Mouse (Mus musculus) MEL (cell line): ENCODE measurements around the gene Igf2bp2.

Experiments
- EP300 ChIP-seq, 2 experiments: IDR thresholded peaks; 2 replicates each; pipeline ENCODE4 v1.6.1; 2011; ENCODE audit warnings: improper control_type of control experiment in 2 of 2, low read length in 2 of 2, low read depth in 1 of 2, mild to moderate bottlenecking in 1 of 2
- NRF1 ChIP-seq: IDR thresholded peaks from 2 replicates; pipeline ENCODE4 v1.6.1; 2014; ENCODE audit warnings: low read depth, mild to moderate bottlenecking, inconsistent platforms, low read length, improper control_type of control experiment, moderate library complexity; ENCODE audit not compliant: poor library complexity, insufficient read depth, severe bottlenecking

DNA sequence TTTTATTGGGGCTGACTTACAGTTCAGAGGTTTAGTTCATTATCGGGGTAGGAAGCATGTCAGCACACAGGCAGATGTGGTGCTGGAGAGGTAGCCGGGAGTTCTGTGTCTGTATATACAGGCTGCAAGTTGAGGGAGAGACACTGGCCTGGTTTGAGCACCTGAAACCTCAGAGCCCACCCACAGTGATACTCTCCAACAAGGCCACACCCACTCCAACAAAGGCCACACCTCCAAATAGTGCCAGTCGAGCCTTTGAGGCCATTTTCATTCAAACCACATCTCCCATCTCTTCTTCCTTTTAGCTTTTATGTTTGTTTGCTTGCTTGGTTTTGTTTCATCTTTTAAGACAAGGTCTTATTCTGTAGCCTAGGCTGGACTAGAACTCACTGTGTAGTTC is 22.3 kb upstream of the Igf2bp2 start:
- TF ChIP-seq NRF1: no peak
- no peak for TF ChIP-seq EP300 (IDR thresholded peaks at IDR 0.05; ENCODE audit: low read depth in 1 of 2, low read length in 2 of 2)
